In genomic region chr19:7182273-7182949, GRCm38 (mm10) we compare ENCODE assay signal across 8 mouse cellular contexts. TPM values are rescaled to one million over a fixed set of nuclear protein-coding genes. Genes with fewer than 3 reads are reported as not detected.
DNase-seq lines count a peak whose midpoint lies in the region; ATAC-seq and TF ChIP-seq lines count a peak whose summit lies in the region.

No protein-coding gene starts in this region.

- peaks cover 97% of the 10 kb centered on the region for H3K27me3 ChIP-seq in heart, embryonic 10.5 days (ENCODE audit: insufficient read depth, poor library complexity, severe bottlenecking)
- H3K27me3 ChIP-seq in embryonic facial prominence, embryonic 12.5 days: peaks cover 55% of the 10 kb centered on the region

- H3K36me3 ChIP-seq in heart, embryonic 10.5 days: no peaks in the 10 kb centered on the region
- H3K36me3 ChIP-seq in embryonic facial prominence, embryonic 12.5 days: no peaks in the 10 kb centered on the region

- peak overlapping the region; percentile 62 for H3K27ac ChIP-seq in heart, embryonic 10.5 days
- H3K27ac ChIP-seq in embryonic facial prominence, embryonic 12.5 days: peak overlapping the region; percentile 70

- H3K9ac ChIP-seq in embryonic facial prominence, embryonic 12.5 days: no peak overlapping the region

- no peak for DNase-seq in heart, embryonic 10.5 days (ENCODE audit: low spot score)
- no peak for DNase-seq in heart, adult 8-10 months (ENCODE audit: low spot score)
- DNase-seq in heart, postnatal 4 days: peak; percentile 85
- peak; percentile 45 for DNase-seq in large intestine, adult 2 months (ENCODE audit: low read depth, low spot score)
- DNase-seq in lung, adult 2 months: peak; percentile 64
- peak; percentile 98 for DNase-seq in retina, postnatal 1 day

- peak overlapping the region; percentile 40 for H3K4me2 ChIP-seq in embryonic facial prominence, embryonic 12.5 days (replicated peaks)

- 7% methylated on average over 23 of the region's 23 CpGs for WGBS in heart, embryonic 10.5 days
- 4% methylated on average over 23 of the region's 23 CpGs for WGBS in embryonic facial prominence, embryonic 12.5 days
- WGBS in large intestine, adult 2 months: 7% methylated on average over 23 of the region's 23 CpGs
- 6% methylated on average over 23 of the region's 23 CpGs for WGBS in lung, adult 2 months

- ATAC-seq in embryonic facial prominence, embryonic 12.5 days (ENCODE audit: insufficient number of reproducible peaks, insufficient read depth, low FRiP score, low TSS enrichment): 0 out of 2 replicates have a peak, but pooled peaks have one; percentile 35
- no peak for ATAC-seq in inflammation-experienced regulatory T-cells, adult 6 months

- H3K4me3 ChIP-seq in heart, embryonic 10.5 days: peak overlapping the region; percentile 36
- no peak overlapping the region for H3K4me3 ChIP-seq in embryonic facial prominence, embryonic 12.5 days
- H3K4me3 ChIP-seq in lung, adult 2 months (replicated peaks; ENCODE audit: extremely low read depth, low read depth, low read length): no peak overlapping the region

- H3K4me1 ChIP-seq in heart, embryonic 10.5 days: peaks cover 53% of the 10 kb centered on the region
- H3K4me1 ChIP-seq in embryonic facial prominence, embryonic 12.5 days: peaks cover 53% of the 10 kb centered on the region
- peaks cover 7% of the 10 kb centered on the region; the same call in 1 of the 2 replicates for H3K4me1 ChIP-seq in lung, adult 2 months (ENCODE audit: control insufficient read depth, insufficient read depth, low read length)

- TF ChIP-seq CTCF in lung, adult 2 months (IDR thresholded peaks at IDR 0.05; ENCODE audit: insufficient read depth, low read length): no peak

- H3K9me3 ChIP-seq in heart, embryonic 10.5 days: no peaks in the 10 kb centered on the region
- H3K9me3 ChIP-seq in embryonic facial prominence, embryonic 12.5 days: no peaks in the 10 kb centered on the region

- TF ChIP-seq POLR2A in lung, adult 2 months (IDR thresholded peaks at IDR 0.05; ENCODE audit: borderline replicate concordance, extremely low read depth, low read depth, low read length): no peak

RNA-seq across cellular contexts. Expression of gene Otub1, which starts 23.7 kb away (rescaled TPM):
- polyA plus RNA-seq in heart, embryonic 10.5 days (2016; fragmentation: Nextera tagmentation; extraction: Ambion mirVana): 198 and 212 TPM in 2 replicates
- total RNA-seq in heart, adult 8-10 months (2022): 10 to 100 TPM; 62.2 to 71.6 (median 68.0) TPM
- 234 and 242 TPM in 2 replicates for polyA plus RNA-seq in embryonic facial prominence, embryonic 12.5 days (2016; fragmentation: Nextera tagmentation; extraction: Ambion mirVana)
- total RNA-seq in heart, postnatal 4 days (2021): 100 to 1,000 TPM; 111 to 112 TPM
- polyA plus RNA-seq in large intestine, adult 2 months (2012; rRNA removed): 117 and 118 TPM in 2 replicates
- polyA plus RNA-seq in lung, adult 2 months (2012; rRNA removed): 74.5 and 82.0 TPM in 2 replicates
- 100 to 1,000 TPM; 164 to 183 (median 169) TPM for polyA plus RNA-seq in inflammation-experienced regulatory T-cells, adult 6 months (2017; shearing (Covaris generic))

RNA-seq across cellular contexts. Expression of gene Cox8a, which starts 35.0 kb away (rescaled TPM):
- polyA plus RNA-seq in heart, embryonic 10.5 days (2016; fragmentation: Nextera tagmentation; extraction: Ambion mirVana): 1,294 and 1,907 TPM in 2 replicates
- total RNA-seq in heart, adult 8-10 months (2022): 100 to 1,000 TPM; 406 to 459 (median 432) TPM
- 824 and 858 TPM in 2 replicates for polyA plus RNA-seq in embryonic facial prominence, embryonic 12.5 days (2016; fragmentation: Nextera tagmentation; extraction: Ambion mirVana)
- total RNA-seq in heart, postnatal 4 days (2021): 100 to 1,000 TPM; 836 to 917 TPM
- 2,194 and 2,281 TPM in 2 replicates for polyA plus RNA-seq in large intestine, adult 2 months (2012; rRNA removed)
- 984 and 1,290 TPM in 2 replicates for polyA plus RNA-seq in lung, adult 2 months (2012; rRNA removed)
- 100 to 1,000 TPM; 284 to 445 (median 299) TPM for polyA plus RNA-seq in inflammation-experienced regulatory T-cells, adult 6 months (2017; shearing (Covaris generic))

RNA-seq across cellular contexts. Expression of gene Naa40, which starts 58.6 kb away (rescaled TPM):
- 67.6 and 72.8 TPM in 2 replicates for polyA plus RNA-seq in heart, embryonic 10.5 days (2016; fragmentation: Nextera tagmentation; extraction: Ambion mirVana)
- total RNA-seq in heart, adult 8-10 months (2022): 10 to 100 TPM; 11.7 to 21.1 (median 17.1) TPM
- polyA plus RNA-seq in embryonic facial prominence, embryonic 12.5 days (2016; fragmentation: Nextera tagmentation; extraction: Ambion mirVana): 71.8 and 72.2 TPM in 2 replicates
- total RNA-seq in heart, postnatal 4 days (2021): 10 to 100 TPM; 34.3 to 36.9 TPM
- polyA plus RNA-seq in large intestine, adult 2 months (2012; rRNA removed): 24.2 and 24.8 TPM in 2 replicates
- polyA plus RNA-seq in lung, adult 2 months (2012; rRNA removed): 14.9 and 18.5 TPM in 2 replicates
- 10 to 100 TPM; 21.3 to 28.4 (median 27.4) TPM for polyA plus RNA-seq in inflammation-experienced regulatory T-cells, adult 6 months (2017; shearing (Covaris generic))

Comparison
In these comparisons a context has a peak if more than half of its experiments do, and no peak if none do; other contexts are left out.
1. DNase-seq: peak in heart, postnatal 4 days (single experiment), large intestine, adult 2 months (single experiment), lung, adult 2 months (single experiment) and retina, postnatal 1 day (single experiment); none in heart, embryonic 10.5 days (single experiment) and heart, adult 8-10 months (single experiment).